Mouse (Mus musculus): ENCODE data around the gene Ptprj.
"Not testable (repeated sequence)": the region's sequence is repeated elsewhere in the genome, so short reads cannot be mapped to it uniquely, and the experiment has no call there.

The Ptprj gene

GRCm38 (mm10) chr2:90576936-90577335 is 3.5 kb downstream of the Ptprj start:
- DNase-seq: no peak

- no peak for DNase-seq
These were observed 4.0 kb downstream of the Ptprj start for GRCm38 (mm10) chr2:90576411-90576810.

GRCm38 (mm10) chr2:90575713-90576112 is 4.7 kb downstream of the Ptprj start:
- DNase-seq: no peak

- no peak for DNase-seq
These were observed 5.3 kb downstream of the Ptprj start for GRCm38 (mm10) chr2:90575116-90575515.

- no peak for DNase-seq
These were observed 5.9 kb downstream of the Ptprj start for GRCm38 (mm10) chr2:90574536-90574935.

- peak in 1 of 2 experiments; percentile 49 for DNase-seq
These were observed 6.6 kb downstream of the Ptprj start for GRCm38 (mm10) chr2:90573640-90574526.

- no peak for DNase-seq
These were observed 8.3 kb downstream of the Ptprj start for GRCm38 (mm10) chr2:90572126-90572525.

GRCm38 (mm10) chr2:90571399-90571798 is 9.0 kb downstream of the Ptprj start:
- DNase-seq: not testable (repeated sequence)

- DNase-seq: no peak
These were observed 9.6 kb downstream of the Ptprj start for GRCm38 (mm10) chr2:90570871-90571270.

GRCm38 (mm10) chr2:90570216-90570615 is 10.2 kb downstream of the Ptprj start:
- DNase-seq: no peak

GRCm38 (mm10) chr2:90568961-90569481 is 11.4 kb downstream of the Ptprj start:
- DNase-seq: no peak

GRCm38 (mm10) chr2:90568091-90568490 is 12.4 kb downstream of the Ptprj start:
- no peak for DNase-seq

- DNase-seq: no peak
These were observed 13.5 kb downstream of the Ptprj start for GRCm38 (mm10) chr2:90566773-90567528.

- DNase-seq: no peak
These were observed 14.4 kb downstream of the Ptprj start for GRCm38 (mm10) chr2:90566046-90566445.

GRCm38 (mm10) chr2:90565192-90565929 is 15.1 kb downstream of the Ptprj start:
- no peak for DNase-seq

GRCm38 (mm10) chr2:90564552-90564951 is 15.9 kb downstream of the Ptprj start:
- DNase-seq: no peak

- no peak for DNase-seq
These were observed 17.3 kb downstream of the Ptprj start for GRCm38 (mm10) chr2:90563171-90563570.

GRCm38 (mm10) chr2:90562126-90562670 is 18.2 kb downstream of the Ptprj start:
- DNase-seq: no peak

- DNase-seq: no peak
These were observed 20.1 kb downstream of the Ptprj start for GRCm38 (mm10) chr2:90560197-90560843.

- DNase-seq: no peak
These were observed 20.7 kb downstream of the Ptprj start for GRCm38 (mm10) chr2:90559688-90560196.

GRCm38 (mm10) chr2:90559015-90559687 is 21.3 kb downstream of the Ptprj start:
- no peak for DNase-seq
